Mouse (Mus musculus) CH12.LX (cell line): ENCODE data around the gene Vldlr. TPM values are rescaled to one million over a fixed set of nuclear protein-coding genes. Genes with fewer than 3 reads are reported as not detected.

ENCODE experiments used
- DNase-seq: peaks from one replicate; pipeline ENCODE4 v3.0.0-alpha.2; 2013; ENCODE audit errors: extremely low read depth
- H3K27ac ChIP-seq: 2 replicates; pipeline ENCODE4 v1.5.1; 2012; ENCODE audit warnings: low read depth, mild to moderate bottlenecking, control low read depth, moderate library complexity; ENCODE audit not compliant: insufficient read depth
- H3K27me3 ChIP-seq: replicated peaks from 2 replicates; pipeline ENCODE3; 2012; ENCODE audit warnings: inconsistent platforms
- H3K36me3 ChIP-seq, 2 experiments: replicated peaks in 1 of 2; 2 replicates each; pipeline versions ENCODE3 to v1.6.1; 2012; ENCODE audit warnings: inconsistent platforms in 1 of 2, low read length in 1 of 2, mild to moderate bottlenecking in 1 of 2, mixed read lengths in 1 of 2, moderate library complexity in 1 of 2; ENCODE audit not compliant: control insufficient read depth in 1 of 2, insufficient read depth in 1 of 2
- H3K4me1 ChIP-seq, 2 experiments: 2 replicates each; pipeline ENCODE4 v1.6.1; 2012; ENCODE audit warnings: inconsistent platforms in 1 of 2, moderate library complexity in 1 of 2; ENCODE audit not compliant: insufficient read depth in 2 of 2, control insufficient read depth in 1 of 2
- H3K4me2 ChIP-seq: 2 replicates; pipeline ENCODE4 v1.6.1; 2012; ENCODE audit warnings: low read depth, mild to moderate bottlenecking, control low read depth; ENCODE audit not compliant: poor library complexity, insufficient read depth, severe bottlenecking
- H3K4me3 ChIP-seq, 3 experiments: fragments of 150-350 bp in 1 of 3; sonication (generic) in 1 of 3; replicated peaks in 1 of 3; 2 replicates each; pipeline versions ENCODE3 to v1.5.1; 2011 to 2012; ENCODE audit warnings: low read depth in 2 of 3, low read length in 2 of 3, mild to moderate bottlenecking in 2 of 3, moderate library complexity in 2 of 3, control low read depth in 1 of 3, improper control_type of control experiment in 1 of 3, inconsistent platforms in 1 of 3, mixed read lengths in 1 of 3; ENCODE audit not compliant: poor library complexity in 1 of 3
- H3K79me2 ChIP-seq: replicated peaks from 2 replicates; pipeline ENCODE4 v1.6.1; 2012; ENCODE audit warnings: mild to moderate bottlenecking, moderate library complexity; ENCODE audit not compliant: control insufficient read depth, poor library complexity, insufficient read depth, severe bottlenecking; ENCODE audit errors: extremely low read depth
- H3K9ac ChIP-seq: 2 replicates; pipeline ENCODE4 v1.6.1; 2012; ENCODE audit warnings: low read depth, mild to moderate bottlenecking, control low read depth, moderate library complexity; ENCODE audit not compliant: insufficient read depth
- H3K9me3 ChIP-seq: replicated peaks from 2 replicates; pipeline ENCODE3; 2012; ENCODE audit warnings: low read length, inconsistent platforms, mixed read lengths
- BHLHE40 ChIP-seq: IDR thresholded peaks from 2 replicates; pipeline ENCODE4 v1.6.1; 2011; ENCODE audit warnings: mild to moderate bottlenecking, low read depth, low read length, improper control_type of control experiment
- ELF1 ChIP-seq: IDR thresholded peaks from 2 replicates; pipeline ENCODE4 v1.6.1; 2014; ENCODE audit warnings: low read depth, mild to moderate bottlenecking, inconsistent platforms, low read length, improper control_type of control experiment
- GABPA ChIP-seq: IDR thresholded peaks from 2 replicates; pipeline ENCODE4 v1.6.1; 2012; ENCODE audit warnings: low read depth, low read length, improper control_type of control experiment, inconsistent platforms; ENCODE audit not compliant: insufficient replicate concordance
- JUND ChIP-seq: conservative IDR thresholded peaks from 2 replicates; pipeline ENCODE4 v1.6.1; 2011; ENCODE audit warnings: low read depth, low read length, improper control_type of control experiment
- KAT2A ChIP-seq: IDR thresholded peaks from 2 replicates; pipeline ENCODE4 v1.6.1; 2012; ENCODE audit warnings: low read length, improper control_type of control experiment, inconsistent platforms; ENCODE audit not compliant: insufficient replicate concordance
- MAFK ChIP-seq: IDR thresholded peaks from 2 replicates; pipeline ENCODE4 v1.6.1; 2011; ENCODE audit warnings: low read length, improper control_type of control experiment; ENCODE audit not compliant: insufficient replicate concordance
- MAZ ChIP-seq: IDR thresholded peaks from 2 replicates; pipeline ENCODE4 v1.6.1; 2012; ENCODE audit warnings: low read depth, mild to moderate bottlenecking, inconsistent platforms, low read length, improper control_type of control experiment, moderate library complexity
- NELFE ChIP-seq: IDR thresholded peaks from 2 replicates; pipeline ENCODE4 v1.6.1; 2011; ENCODE audit warnings: low read depth, low read length, improper control_type of control experiment
- NRF1 ChIP-seq: IDR thresholded peaks from 2 replicates; pipeline ENCODE4 v1.6.1; 2014; ENCODE audit warnings: low read depth, mild to moderate bottlenecking, inconsistent platforms, low read length, improper control_type of control experiment, moderate library complexity
- POLR2A ChIP-seq: IDR thresholded peaks from 2 replicates; pipeline ENCODE4 v1.6.1; 2011; ENCODE audit warnings: low read depth, mild to moderate bottlenecking, improper control_type of control experiment, low read length
- POLR2AphosphoS2 ChIP-seq: IDR thresholded peaks from 2 replicates; pipeline ENCODE4 v1.6.1; 2011; ENCODE audit warnings: low read depth, low read length, improper control_type of control experiment
- RAD21 ChIP-seq: IDR thresholded peaks from 2 replicates; pipeline ENCODE4 v1.6.1; 2011; ENCODE audit warnings: low read depth, mild to moderate bottlenecking, low read length, improper control_type of control experiment, moderate library complexity
- SIN3A ChIP-seq: IDR thresholded peaks from 2 replicates; pipeline ENCODE4 v1.6.1; 2012; ENCODE audit warnings: low read length, improper control_type of control experiment, inconsistent platforms
- SMC3 ChIP-seq: IDR thresholded peaks from 2 replicates; pipeline ENCODE4 v1.6.1; 2011; ENCODE audit warnings: low read depth, low read length, improper control_type of control experiment
- USF2 ChIP-seq: conservative IDR thresholded peaks from 2 replicates; pipeline ENCODE4 v1.6.1; 2011; ENCODE audit warnings: low read depth, low read length, improper control_type of control experiment
- ZNF384 ChIP-seq: IDR thresholded peaks from 2 replicates; pipeline ENCODE4 v1.6.1; 2012; ENCODE audit warnings: low read depth, low read length, improper control_type of control experiment, inconsistent platforms
- dilution Hi-C: fragments of 300-500 bp; cut with MboI; formaldehyde crosslinking; loops from 2 replicates; pipeline ENCODE4 v1.14.3; 2020; ENCODE audit warnings: low sequenced_read_pairs; ENCODE audit not compliant: extremely low pct_unique_long_range_greater_than_20kb, extremely low pct_ligation_motif_present
- in situ Hi-C: fragments of 300-500 bp; cut with MboI; formaldehyde crosslinking; loops from 3 replicates; pipeline ENCODE4 v1.14.3; 2019; ENCODE audit warnings: low sequenced_read_pairs, low pct_ligation_motif_present, low pct_unique_long_range_greater_than_20kb, mixed read lengths
- polyA plus RNA-seq: library from polyadenylated mRNA; unstranded; fragments of >175 nt; gene quantifications from 2 replicates; pipeline ENCODE4 v1.2.1, GENCODE M21; 2012; ENCODE audit warnings: low read depth; ENCODE audit not compliant: insufficient read length
- total RNA-seq, 2 experiments: library from RNA; depleted of rRNA; stranded (reverse); fragments of 300-350 nt in 1 of 2; fragments of >200 nt in 1 of 2; gene quantifications; 2 replicates each; pipeline ENCODE4 v1.2.3; 2012 to 2014

Gene Vldlr
- total and polyA plus RNA-seq, 3 experiments, result not detected

GRCm38 (mm10) chr19:27260621-27261278, 44.5 kb downstream of the Vldlr start:
- H3K4me1 ChIP-seq, result peaks cover 3 to 14% of the 10 kb centered on the region in 2 experiments; a peak in 2 of 4 replicates
- H3K36me3 ChIP-seq, result no peaks in the 10 kb centered on the region
- no peaks in the 10 kb centered on the region for H3K79me2 ChIP-seq
- no peak overlapping the region for H3K4me3 ChIP-seq
- H3K9me3 ChIP-seq, result no peaks in the 10 kb centered on the region
- dilution Hi-C loops (no loop called here), in situ Hi-C loops (no loop called here)
- no peak overlapping the region for H3K9ac ChIP-seq
- no peak overlapping the region for H3K27ac ChIP-seq
- H3K27me3 ChIP-seq, result no peaks in the 10 kb centered on the region
- no peak for TF ChIP-seq NRF1
- no peak for TF ChIP-seq POLR2AphosphoS2
- no peak for TF ChIP-seq RAD21
- no peak for TF ChIP-seq ELF1
- TF ChIP-seq USF2, result no peak
- TF ChIP-seq SIN3A, result no peak
- no peak overlapping the region for H3K4me2 ChIP-seq
- no peak for DNase-seq

DNA sequence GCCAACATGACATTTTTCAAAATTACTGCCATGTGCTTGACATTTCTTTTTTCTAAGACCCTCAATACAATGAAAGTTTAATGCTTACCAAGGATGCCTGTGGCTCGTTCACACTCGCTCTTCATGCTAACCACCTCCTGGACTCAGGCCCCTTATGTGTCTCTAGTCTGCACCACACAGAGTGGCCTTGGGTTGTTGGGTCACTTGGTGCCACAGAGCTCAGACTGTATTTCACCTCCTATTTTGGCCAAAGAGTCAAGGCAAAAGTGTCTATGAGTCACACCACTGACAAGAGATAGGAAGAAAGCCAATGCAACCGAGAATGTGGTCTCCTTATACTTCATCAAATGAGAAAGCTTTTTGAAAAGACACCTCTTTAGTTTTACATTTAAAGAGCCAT, 45.9 kb downstream of the Vldlr start:
- in situ Hi-C loops, result no loop called here
- dilution Hi-C loops, result no loop called here
- DNase-seq, result no peak

DNA sequence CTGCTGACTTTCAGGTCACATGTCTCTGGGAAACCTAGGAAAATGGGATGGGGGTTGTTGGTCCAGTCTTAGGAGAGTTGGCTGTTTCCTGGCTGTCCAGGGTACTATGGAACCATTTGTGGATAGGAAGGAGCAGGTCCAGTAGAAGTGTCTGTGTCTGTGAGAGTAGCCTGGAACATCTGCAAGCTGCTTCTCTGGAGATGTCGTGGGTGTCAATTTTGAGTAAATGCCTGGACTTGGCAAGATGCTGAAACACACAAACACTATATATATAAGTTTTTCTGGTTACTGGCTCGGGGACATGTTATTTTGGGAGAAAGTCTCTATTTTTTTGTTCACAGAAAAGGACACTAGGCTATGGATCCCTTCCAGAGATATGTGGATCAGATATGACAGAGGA, 57.1 kb downstream of the Vldlr start:
- Histone ChIP-seq H3K9me3 (no peaks in the 10 kb centered on the region), H3K27ac (no peak overlapping the region), H3K27me3 (no peaks in the 10 kb centered on the region), H3K4me2 (no peak overlapping the region), H3K79me2 (no peaks in the 10 kb centered on the region), H3K4me1 (no peaks in the 10 kb centered on the region), H3K4me3 (no peak overlapping the region), H3K9ac (no peak overlapping the region), H3K36me3 (no peaks in the 10 kb centered on the region)
- dilution Hi-C loops (no loop called here), in situ Hi-C loops (no loop called here)
- DNase-seq, result no peak
- TF ChIP-seq POLR2A (no peak), BHLHE40 (no peak), POLR2AphosphoS2 (no peak), USF2 (no peak), JUND (no peak), NELFE (no peak), SMC3 (no peak), GABPA (no peak), KAT2A (no peak), MAZ (no peak), MAFK (no peak), ZNF384 (no peak)
- TF ChIP-seq, all 38 proteins: peak for 0

More for the DNA sequence above, 45.9 kb downstream of the Vldlr start:
- Histone ChIP-seq H3K27me3 (no peaks in the 10 kb centered on the region), H3K4me1 (peaks cover 3 to 11% of the 10 kb centered on the region in 2 experiments; a peak in 2 of 4 replicates), H3K36me3 (no peaks in the 10 kb centered on the region), H3K9me3 (no peaks in the 10 kb centered on the region), H3K9ac (no peak overlapping the region), H3K79me2 (no peaks in the 10 kb centered on the region), H3K4me2 (no peak overlapping the region), H3K27ac (no peak overlapping the region), H3K4me3 (no peak overlapping the region)
- no peak for TF ChIP-seq MAZ
- TF ChIP-seq MAFK, result no peak
- no peak for TF ChIP-seq SMC3
- no peak for TF ChIP-seq NRF1
